Mouse (Mus musculus) frontal cortex, postnatal 10 days (tissue): ENCODE data around the gene Gm21317.
"Not testable (repeated sequence)": the region's sequence is repeated elsewhere in the genome, so short reads cannot be mapped to it uniquely, and the experiment has no call there.

Experiments used
- DNase-seq, 2 experiments: peaks; one replicate each; pipeline ENCODE4 v3.0.0; 2022; ENCODE audit warnings: low spot score in 2 of 2, mixed read lengths in 1 of 2

The Gm21317 gene

DNA sequence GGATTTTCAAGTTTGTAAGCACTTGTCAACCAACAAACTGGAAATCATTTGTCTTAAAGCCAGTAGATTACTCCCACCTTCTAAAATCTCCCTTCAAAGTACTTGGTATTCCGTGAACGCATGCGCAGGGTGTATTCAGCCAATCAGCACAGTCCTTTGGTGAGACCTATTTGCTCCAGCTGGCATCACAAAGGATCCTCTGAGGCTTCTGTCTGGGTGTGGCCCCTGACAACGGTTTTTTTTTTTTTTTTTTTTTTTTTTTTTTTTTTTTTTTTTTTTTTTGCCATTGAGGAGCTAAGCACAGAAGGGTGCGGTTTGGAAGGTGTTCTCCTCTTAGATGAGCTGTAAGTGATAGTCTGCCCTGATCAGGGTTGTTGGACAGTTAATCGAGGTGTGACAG, at the start of gene Gm21317:
Gene Gm21317 (plus strand): TSS at position 301 of the 400 bp plus-strand sequence.
- not testable (repeated sequence) for DNase-seq
